Mouse (Mus musculus): ENCODE results near the gene Cacna1s.

GRCm38 (mm10) chr1:136119571-136120262 is 67.2 kb downstream of the Cacna1s start:
- TF ChIP-seq POLR2A (IDR thresholded peaks at IDR 0.05; ENCODE audit: control insufficient read depth, low read depth, low read length): no peak
- TF ChIP-seq CTCF (IDR thresholded peaks at IDR 0.05; ENCODE audit: control insufficient read depth, insufficient read depth, insufficient replicate concordance, low read depth, low read length): no peak
